Mouse (Mus musculus) liver, postnatal 0 days (tissue): Measurements from ENCODE around the gene Nav2. TPM values are rescaled to one million over a fixed set of nuclear protein-coding genes. Genes with fewer than 3 reads are reported as not detected.

Experiments used
- ATAC-seq: fragments of 200-750 bp; cut with Nextera tagmentation; 2 replicates; pipeline ENCODE4 v1.8.0; 2017; ENCODE audit warnings: mild to moderate bottlenecking, moderate library complexity
- DNase-seq: peaks from one replicate; pipeline ENCODE4 v3.0.0-alpha.2; 2016
- H3K27ac ChIP-seq: fragments of 300-500 bp; sonication (generic); 2 replicates; pipeline ENCODE4 v1.5.1; 2014; ENCODE audit warnings: antibody characterized with exemption, moderate library complexity, mild to moderate bottlenecking, low read depth
- H3K27me3 ChIP-seq: fragments of 300-500 bp; sonication (generic); 2 replicates; pipeline ENCODE4 v1.6.1; 2014; ENCODE audit warnings: low read length, control low read depth, mixed read lengths; ENCODE audit not compliant: insufficient read depth
- H3K36me3 ChIP-seq: fragments of 300-500 bp; sonication (generic); replicated peaks from 2 replicates; pipeline ENCODE4 v1.6.1; 2014; ENCODE audit warnings: mild to moderate bottlenecking, control low read depth, low read length, moderate library complexity, mixed read lengths; ENCODE audit not compliant: insufficient read depth
- H3K4me1 ChIP-seq: fragments of 300-500 bp; sonication (generic); 2 replicates; pipeline ENCODE4 v1.6.1; 2014; ENCODE audit warnings: antibody characterized with exemption, mild to moderate bottlenecking, control low read depth; ENCODE audit not compliant: insufficient read depth
- H3K4me2 ChIP-seq: fragments of 300-500 bp; sonication (generic); 2 replicates; pipeline ENCODE4 v1.6.1; 2014; ENCODE audit warnings: low read depth, mild to moderate bottlenecking, low read length, moderate library complexity, mixed read lengths
- H3K4me3 ChIP-seq: fragments of 300-500 bp; sonication (generic); 2 replicates; pipeline ENCODE4 v1.5.1; 2014; ENCODE audit warnings: low read depth, low read length
- H3K9ac ChIP-seq: fragments of 300-500 bp; sonication (generic); replicated peaks from 2 replicates; pipeline ENCODE4 v1.6.1; 2014; ENCODE audit warnings: mild to moderate bottlenecking, moderate library complexity
- H3K9me3 ChIP-seq: fragments of 300-500 bp; sonication (generic); 2 replicates; pipeline ENCODE4 v1.6.1; 2016; ENCODE audit warnings: mild to moderate bottlenecking, control low read depth, low read length, mixed read lengths
- CTCF ChIP-seq: sonication (generic); IDR thresholded peaks from 2 replicates; pipeline ENCODE4 v1.5.1; 2016; ENCODE audit warnings: antibody characterized with exemption, low read depth
- EP300 ChIP-seq: IDR thresholded peaks from 2 replicates; pipeline ENCODE4 v1.6.1; 2016; ENCODE audit warnings: antibody characterized with exemption, low read depth, mild to moderate bottlenecking
- WGBS: fragments of 180-500 bp; shearing (Covaris S2); extraction: QIAGEN DNeasy Blood & Tissue Kit; methylation state at CpG from one replicate; pipeline ENCODE4 v1.1.7; 2014; ENCODE audit not compliant: insufficient replicate concordance; 5-methylcytosine and 5-hydroxymethylcytosine counted together
- polyA plus RNA-seq: library from polyadenylated mRNA; unstranded; fragments of >200 nt; fragmentation: Nextera tagmentation; extraction: Ambion mirVana; gene quantifications from 2 replicates; pipeline ENCODE4 v1.2.1, GENCODE M21; 2015

The Nav2 gene
- polyA plus RNA-seq, 1 experiment from 2014 or later: 3.3 TPM

DNA sequence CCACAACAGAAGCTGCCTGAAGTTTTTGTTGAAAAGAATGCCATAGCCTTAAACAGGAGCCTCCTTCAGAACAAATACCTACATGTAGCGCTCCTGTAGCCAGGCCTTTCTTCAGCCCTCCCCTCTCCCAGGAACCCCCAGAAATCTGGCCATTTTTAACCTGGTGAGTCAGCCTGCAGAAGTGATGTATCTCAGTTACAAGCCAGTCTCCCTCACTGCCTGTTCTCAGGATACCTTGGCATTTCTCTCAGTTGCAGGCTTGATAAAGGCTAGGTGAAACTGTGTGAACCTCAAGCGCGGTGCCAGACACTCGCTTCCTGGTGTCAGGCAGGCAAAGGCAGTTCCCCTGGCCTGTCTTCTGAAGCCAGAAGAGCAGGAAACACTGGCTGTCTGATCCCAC, 570.4 kb downstream of the Nav2 start:
- no peak overlapping the region for H3K9ac ChIP-seq
- 79% methylated on average over 4 of the region's 4 CpGs for WGBS
- H3K4me3 ChIP-seq: no peak overlapping the region
- H3K27ac ChIP-seq: 0 out of 2 replicates have a peak overlapping the region, but pooled peaks have one; percentile 29
- DNase-seq: no peak
- TF ChIP-seq EP300: no peak
- TF ChIP-seq CTCF: no peak
- H3K36me3 ChIP-seq: peaks cover 3% of the 10 kb centered on the region; the same call in 1 of the 2 replicates
- no peaks in the 10 kb centered on the region for H3K27me3 ChIP-seq
- H3K4me2 ChIP-seq: no peak overlapping the region
- no peak for ATAC-seq
- no peaks in the 10 kb centered on the region for H3K9me3 ChIP-seq
- peaks cover 10% of the 10 kb centered on the region for H3K4me1 ChIP-seq

GRCm38 (mm10) chr7:49480962-49481361, 572.4 kb downstream of the Nav2 start:
- DNase-seq (no peak), ATAC-seq (no peak)
- Histone ChIP-seq H3K27ac (no peak overlapping the region), H3K9ac (no peak overlapping the region), H3K4me1 (peaks cover 18% of the 10 kb centered on the region), H3K36me3 (peaks cover 3% of the 10 kb centered on the region; the same call in 1 of the 2 replicates), H3K9me3 (no peaks in the 10 kb centered on the region), H3K4me3 (no peak overlapping the region), H3K4me2 (no peak overlapping the region), H3K27me3 (no peaks in the 10 kb centered on the region)
- TF ChIP-seq EP300 (no peak), CTCF (no peak)
- WGBS: 79% methylated on average over 8 of the region's 8 CpGs

DNA sequence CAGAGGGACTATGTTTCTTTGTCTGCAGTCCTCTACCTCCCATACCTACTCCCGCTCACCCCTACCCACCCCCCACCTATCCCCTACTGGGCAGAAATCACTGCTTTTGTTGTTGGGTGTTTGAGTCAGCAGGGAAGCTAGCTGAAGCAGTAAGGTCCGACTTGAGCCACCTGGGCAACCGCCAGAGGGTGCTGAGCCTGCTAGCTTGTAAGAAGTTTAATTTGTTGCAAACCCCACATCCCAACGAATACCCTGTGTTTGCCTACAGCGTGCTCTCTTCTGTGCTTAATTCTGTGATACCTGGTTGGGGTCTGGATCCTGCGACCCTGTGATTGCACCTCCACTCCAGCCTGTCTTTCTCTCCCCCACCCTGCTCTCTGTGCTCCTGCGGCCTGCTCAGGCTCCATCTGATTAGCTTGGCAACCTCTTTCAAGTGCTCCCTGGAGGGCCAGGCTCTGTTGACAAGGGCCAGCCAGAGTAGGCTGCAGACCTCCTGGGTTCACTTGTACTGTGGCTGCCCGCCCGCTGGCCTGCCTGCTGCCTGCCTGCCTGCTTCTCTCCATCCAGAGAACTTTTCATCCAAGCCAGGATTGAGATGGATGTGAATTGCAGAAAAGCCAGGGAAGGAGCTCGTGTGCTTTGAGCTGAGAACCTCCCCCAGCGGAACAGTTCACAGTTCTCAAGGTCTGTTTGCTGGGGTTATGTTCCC, 575.7 kb downstream of the Nav2 start:
- no peak overlapping the region for H3K4me3 ChIP-seq
- H3K4me1 ChIP-seq: peaks cover 15% of the 10 kb centered on the region; the same call in 1 of the 2 replicates
- 53% methylated on average over 11 of the region's 11 CpGs for WGBS
- ATAC-seq: no peak
- DNase-seq: no peak
- H3K9me3 ChIP-seq: no peaks in the 10 kb centered on the region
- H3K9ac ChIP-seq: no peak overlapping the region
- no peak overlapping the region for H3K27ac ChIP-seq
- no peaks in the 10 kb centered on the region for H3K27me3 ChIP-seq
- no peak for TF ChIP-seq CTCF
- no peak for TF ChIP-seq EP300
- H3K36me3 ChIP-seq: peaks cover 3% of the 10 kb centered on the region; the same call in 1 of the 2 replicates
- no peak overlapping the region for H3K4me2 ChIP-seq

GRCm38 (mm10) chr7:49485292-49485847, 576.9 kb downstream of the Nav2 start:
- H3K4me3 ChIP-seq: no peak overlapping the region
- TF ChIP-seq CTCF (no peak), EP300 (no peak)
- ATAC-seq: no peak
- H3K4me2 ChIP-seq: no peak overlapping the region
- H3K36me3 ChIP-seq: no peaks in the 10 kb centered on the region; the same call in 1 of the 2 replicates
- no peaks in the 10 kb centered on the region for H3K27me3 ChIP-seq
- no peak for DNase-seq
- no peak overlapping the region for H3K27ac ChIP-seq
- H3K4me1 ChIP-seq: peaks cover 15% of the 10 kb centered on the region; the same call in 1 of the 2 replicates
- H3K9ac ChIP-seq: no peak overlapping the region
- no peaks in the 10 kb centered on the region for H3K9me3 ChIP-seq
- 67% methylated on average over 9 of the region's 9 CpGs for WGBS

GRCm38 (mm10) chr7:49487347-49487746, 578.8 kb downstream of the Nav2 start:
- TF ChIP-seq CTCF (no peak), EP300 (no peak)
- Histone ChIP-seq H3K9ac (no peak overlapping the region), H3K4me1 (peaks cover 19% of the 10 kb centered on the region), H3K9me3 (no peaks in the 10 kb centered on the region), H3K27me3 (no peaks in the 10 kb centered on the region), H3K4me3 (no peak overlapping the region), H3K27ac (no peak overlapping the region), H3K4me2 (no peak overlapping the region), H3K36me3 (no peaks in the 10 kb centered on the region)
- DNase-seq: no peak
- no peak for ATAC-seq
- WGBS: 64% methylated on average over 2 of the region's 2 CpGs

DNA sequence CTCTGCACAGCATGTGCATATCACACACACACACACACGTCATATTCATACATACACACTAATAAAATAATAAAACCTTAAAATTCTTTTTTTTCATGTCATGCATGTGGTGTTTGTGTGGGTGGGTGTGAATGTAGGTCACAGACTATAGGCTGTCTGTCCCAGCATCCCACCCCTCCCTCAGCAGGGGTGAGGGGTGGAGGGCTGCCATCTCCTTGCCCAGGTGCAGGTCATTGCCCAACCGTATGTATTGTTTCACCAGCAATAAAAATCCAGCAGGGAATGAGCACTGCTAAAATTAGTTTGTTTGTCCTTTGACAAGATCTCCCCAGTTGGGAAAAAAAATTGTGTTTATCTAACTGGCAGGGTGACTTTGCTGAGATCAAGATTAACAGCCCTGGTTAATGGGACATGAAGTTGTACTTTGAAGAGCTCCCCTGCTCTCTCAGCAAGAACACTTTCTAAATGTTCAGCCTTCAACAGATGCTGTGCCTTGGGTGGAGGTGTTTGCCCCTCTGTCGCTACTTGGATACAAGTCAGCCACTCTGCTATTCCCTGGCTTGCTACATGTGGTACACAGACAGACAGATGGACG, 580.1 kb downstream of the Nav2 start:
- TF ChIP-seq EP300 (no peak), CTCF (no peak)
- H3K9me3 ChIP-seq: no peaks in the 10 kb centered on the region
- 61% methylated on average over 4 of the region's 4 CpGs for WGBS
- DNase-seq (no peak), ATAC-seq (no peak)
- H3K4me3 ChIP-seq: no peak overlapping the region
- peaks cover 20% of the 10 kb centered on the region for H3K4me1 ChIP-seq
- H3K27ac ChIP-seq: peak overlapping the region; percentile 2; the same call in 1 of the 2 replicates
- H3K27me3 ChIP-seq: no peaks in the 10 kb centered on the region
- no peak overlapping the region for H3K4me2 ChIP-seq
- H3K36me3 ChIP-seq: no peaks in the 10 kb centered on the region; the same call in 1 of the 2 replicates
- no peak overlapping the region for H3K9ac ChIP-seq
